Mouse (Mus musculus) G1E (cell line): ENCODE measurements around the gene Ifitm6. TPM values are rescaled to one million over a fixed set of nuclear protein-coding genes. Genes with fewer than 3 reads are reported as not detected.
A peak's percentile ranks its signal among the peaks of the same experiment; 100 is the strongest.

Experiments
- ATAC-seq: 2 replicates; pipeline ENCODE4 v1.8.0; 2016; ENCODE audit warnings: mild to moderate bottlenecking; ENCODE audit not compliant: insufficient number of reproducible peaks, poor library complexity, low FRiP score, severe bottlenecking; ENCODE audit errors: extremely low read depth
- DNase-seq: peaks from one replicate; pipeline ENCODE4 v3.0.0; 2012; ENCODE audit warnings: low spot score
- H3K27me3 ChIP-seq: 2 replicates; pipeline ENCODE4 v1.6.1; 2012; ENCODE audit warnings: mild to moderate bottlenecking, low read length, inconsistent platforms; ENCODE audit not compliant: insufficient read depth
- H3K36me3 ChIP-seq: replicated peaks from 2 replicates; pipeline ENCODE3; 2012; ENCODE audit warnings: mild to moderate bottlenecking, inconsistent platforms
- H3K4me1 ChIP-seq: 2 replicates; pipeline ENCODE4 v1.6.1; 2012; ENCODE audit warnings: low read depth, low read length, inconsistent platforms, mixed read lengths; ENCODE audit not compliant: insufficient read depth
- H3K4me3 ChIP-seq: 2 replicates; pipeline ENCODE4 v1.5.1; 2012; ENCODE audit warnings: low read depth, mild to moderate bottlenecking, inconsistent platforms, low read length, moderate library complexity, mixed read lengths
- H3K9me3 ChIP-seq: replicated peaks from 2 replicates; pipeline ENCODE4 v1.6.1; 2012; ENCODE audit warnings: inconsistent platforms
- CTCF ChIP-seq: IDR thresholded peaks from 2 replicates; pipeline ENCODE4 v1.5.1; 2012; ENCODE audit warnings: low read depth, low read length, inconsistent platforms, mixed read lengths
- GATA1 ChIP-seq: IDR thresholded peaks from 2 replicates; pipeline ENCODE4 v1.6.1; 2012; ENCODE audit warnings: borderline replicate concordance, low read length, inconsistent platforms, mixed read lengths
- GATA2 ChIP-seq: IDR thresholded peaks from 2 replicates; pipeline ENCODE4 v1.6.1; 2012; ENCODE audit warnings: low read depth, low read length, inconsistent platforms, borderline replicate concordance
- POLR2AphosphoS5 ChIP-seq: IDR thresholded peaks from 2 replicates; pipeline ENCODE4 v1.6.1; 2012; ENCODE audit warnings: low read depth, low read length, inconsistent platforms; ENCODE audit not compliant: insufficient replicate concordance
- TAL1 ChIP-seq: conservative IDR thresholded peaks from 2 replicates; pipeline ENCODE4 v1.6.1; 2012; ENCODE audit warnings: low read depth, low read length, inconsistent platforms, mixed read lengths
- polyA plus RNA-seq: library from polyadenylated mRNA; stranded (reverse); fragments of >175 nt; gene quantifications from 2 replicates; pipeline ENCODE4 v1.2.3, GENCODE M21; 2012
- total RNA-seq, 2 experiments: library from RNA; stranded (forward) in 1 of 2; stranded (reverse) in 1 of 2; fragments of 200-1000 nt in 1 of 2; fragments of >200 nt in 1 of 2; fragmentation: Nextera tagmentation in 1 of 2; gene quantifications; 2 replicates each; pipeline ENCODE4 v1.2.3; 2014 to 2017

Ifitm6 gene
- total and polyA plus RNA-seq, 3 experiments: not detected

DNA sequence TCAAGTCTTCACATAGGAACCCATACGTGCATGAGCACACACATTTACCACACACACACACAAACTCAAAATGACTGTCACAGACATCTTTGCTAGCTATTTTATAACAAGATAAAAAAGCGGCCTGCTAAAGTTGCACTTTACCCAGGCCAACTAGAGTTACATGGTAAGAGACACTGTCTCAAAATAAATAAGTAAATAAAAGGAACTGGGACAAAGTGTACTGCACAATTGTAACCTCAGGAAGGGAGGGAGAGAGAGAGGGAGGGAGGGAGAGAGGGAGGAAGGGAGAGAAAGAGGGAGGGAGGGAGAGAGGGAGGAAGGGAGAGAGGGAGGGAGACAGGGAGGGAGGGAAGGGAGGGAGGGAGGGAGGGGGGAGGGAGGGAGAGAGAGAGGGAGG is 34.7 kb upstream of the Ifitm6 start:
- DNase-seq (no peak), ATAC-seq (no peak)
- TF ChIP-seq POLR2AphosphoS5: no peak
- TF ChIP-seq TAL1: no peak
- TF ChIP-seq CTCF: no peak
- TF ChIP-seq GATA2: no peak
- no peak for TF ChIP-seq GATA1
- Histone ChIP-seq H3K4me3 (no peak overlapping the region), H3K36me3 (no peaks in the 10 kb centered on the region), H3K9me3 (no peaks in the 10 kb centered on the region), H3K27me3 (peaks cover 13% of the 10 kb centered on the region; the same call in 1 of the 2 replicates), H3K4me1 (peaks cover 18% of the 10 kb centered on the region)

DNA sequence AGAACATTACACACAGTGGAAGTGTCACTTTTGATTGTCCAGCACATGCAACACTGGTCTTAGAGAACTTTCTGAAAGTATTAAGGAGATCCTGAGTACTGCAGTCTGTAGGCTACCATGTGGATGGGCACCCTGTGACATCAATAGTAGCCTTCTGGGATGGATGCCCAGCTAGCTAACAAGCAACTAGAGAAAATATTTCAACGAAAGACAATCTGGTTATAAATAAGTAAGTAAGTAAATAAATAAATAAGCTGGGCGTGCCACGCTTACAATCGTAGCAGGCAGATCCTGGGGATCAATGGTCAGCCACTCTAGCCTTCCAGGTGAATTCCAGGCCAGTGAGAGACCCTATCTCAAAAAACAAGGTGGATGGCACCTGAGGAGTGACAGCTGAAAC is 34.3 kb upstream of the Ifitm6 start:
- Histone ChIP-seq H3K36me3 (no peaks in the 10 kb centered on the region), H3K4me3 (no peak overlapping the region), H3K4me1 (peaks cover 22% of the 10 kb centered on the region), H3K9me3 (no peaks in the 10 kb centered on the region), H3K27me3 (peaks cover 13% of the 10 kb centered on the region; the same call in 1 of the 2 replicates)
- DNase-seq: no peak
- TF ChIP-seq POLR2AphosphoS5 (no peak), CTCF (no peak), GATA2 (no peak)
- no peak for ATAC-seq

DNA sequence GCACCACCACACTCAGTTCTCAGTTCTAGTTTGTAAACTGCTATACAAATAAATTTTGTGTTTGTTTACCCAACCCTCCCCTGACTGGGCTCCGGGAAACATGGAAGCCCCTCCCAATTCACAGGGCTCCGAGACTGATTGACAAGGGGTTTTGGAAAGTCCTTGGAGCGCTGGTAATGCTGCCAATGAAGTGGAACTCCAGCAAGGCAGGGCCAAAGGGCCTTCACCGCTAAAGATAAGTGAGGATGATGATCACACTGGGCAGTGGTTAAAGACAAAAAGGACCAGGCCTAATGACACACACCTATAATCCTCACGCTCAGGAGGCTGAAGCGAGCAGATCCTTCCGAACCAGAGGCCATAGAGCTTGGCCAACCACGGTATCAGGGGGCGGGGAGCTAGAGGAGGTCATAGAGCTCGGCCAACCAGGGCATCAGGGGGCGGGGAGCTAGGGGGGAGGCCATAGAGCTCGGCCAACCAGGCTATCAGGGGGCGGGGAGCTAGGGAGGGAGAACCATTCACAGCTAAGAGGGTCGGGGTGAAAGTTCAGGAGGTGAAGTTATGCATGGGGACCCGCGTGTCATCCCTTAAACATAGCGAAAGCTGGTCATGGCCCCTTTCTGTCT is 33.4 kb upstream of the Ifitm6 start:
- no peaks in the 10 kb centered on the region for H3K9me3 ChIP-seq
- DNase-seq (no peak), ATAC-seq (no peak)
- no peaks in the 10 kb centered on the region for H3K36me3 ChIP-seq
- no peak for TF ChIP-seq GATA1
- no peak for TF ChIP-seq POLR2AphosphoS5
- TF ChIP-seq GATA2: no peak
- TF ChIP-seq TAL1: no peak
- TF ChIP-seq CTCF: no peak
- H3K4me3 ChIP-seq: no peak overlapping the region
- peaks cover 25% of the 10 kb centered on the region for H3K4me1 ChIP-seq
- peaks cover 18% of the 10 kb centered on the region; the same call in 1 of the 2 replicates for H3K27me3 ChIP-seq

DNA sequence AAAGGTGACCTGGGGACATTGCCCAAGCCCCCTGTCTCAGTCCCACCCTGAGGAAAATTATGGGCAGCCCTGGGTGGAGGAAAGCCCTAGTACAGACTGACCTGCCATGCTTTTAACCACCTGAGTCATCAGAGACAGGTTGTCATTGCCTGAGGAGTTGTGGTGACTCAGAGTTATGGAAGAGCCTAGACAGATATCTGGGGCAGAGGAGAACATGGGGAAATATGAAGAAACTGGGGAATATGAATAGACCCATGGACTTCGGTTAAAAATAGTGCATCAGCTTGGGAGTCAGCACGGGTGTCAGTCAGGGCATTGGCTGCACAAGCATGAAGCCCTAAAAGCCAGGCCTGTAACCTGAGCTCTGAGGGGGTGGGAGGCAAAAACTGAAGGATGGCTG is 31.6 kb upstream of the Ifitm6 start:
- DNase-seq (no peak), ATAC-seq (no peak)
- Histone ChIP-seq H3K4me1 (peaks cover 25% of the 10 kb centered on the region), H3K36me3 (no peaks in the 10 kb centered on the region), H3K27me3 (peaks cover 18% of the 10 kb centered on the region; the same call in 1 of the 2 replicates), H3K4me3 (no peak overlapping the region), H3K9me3 (no peaks in the 10 kb centered on the region)
- TF ChIP-seq CTCF (no peak), TAL1 (no peak), GATA2 (no peak), GATA1 (no peak), POLR2AphosphoS5 (no peak)

DNA sequence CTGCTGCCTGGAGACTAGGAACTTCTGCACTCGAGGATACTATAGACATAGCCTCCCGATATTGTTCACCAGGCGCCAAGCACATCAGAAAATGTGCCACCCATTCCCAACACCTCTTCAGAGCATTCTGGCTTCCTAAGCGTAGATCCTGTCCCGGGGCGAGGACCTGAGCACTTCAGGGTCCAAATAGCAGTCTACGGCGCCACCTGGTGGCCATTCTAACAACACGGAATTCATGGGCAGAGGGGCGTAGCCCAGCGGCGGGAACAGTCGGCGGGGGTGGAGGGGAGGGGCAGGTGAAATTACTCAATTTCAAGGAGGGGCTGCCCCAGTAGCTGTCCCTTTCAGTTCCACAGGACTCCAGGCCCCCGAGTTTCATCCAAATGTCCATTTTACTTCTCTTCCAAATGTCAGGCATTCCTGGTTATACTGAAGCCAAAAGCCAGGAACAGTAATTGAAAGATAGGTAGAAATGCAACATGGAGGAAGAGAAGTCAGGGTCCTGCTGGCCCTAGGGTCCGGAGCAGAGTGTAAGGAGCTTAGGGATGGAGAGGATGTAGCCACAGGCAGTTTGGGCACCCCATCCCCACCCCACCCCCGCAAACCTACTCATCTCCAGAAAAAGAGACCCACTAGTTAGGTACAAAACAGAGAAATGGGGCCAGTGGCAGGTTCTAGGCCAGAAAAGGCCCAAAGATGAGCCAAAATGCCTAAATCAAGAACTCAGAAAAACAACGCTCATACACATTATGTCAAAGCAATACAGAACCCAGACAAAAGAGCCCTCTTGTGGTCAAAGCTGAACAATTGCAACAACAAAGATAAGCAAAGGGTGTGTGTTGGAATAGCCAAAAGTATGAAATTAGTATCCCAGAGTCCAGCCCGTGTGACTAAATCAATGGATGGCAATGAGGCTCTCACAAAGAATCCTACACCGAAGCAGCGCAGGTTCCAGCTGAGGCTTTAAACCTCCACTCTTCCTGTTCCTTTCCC is 30.8 kb upstream of the Ifitm6 start:
- Histone ChIP-seq H3K4me3 (peak overlapping the region; percentile 53; the same call in 1 of the 2 replicates), H3K9me3 (no peaks in the 10 kb centered on the region), H3K36me3 (no peaks in the 10 kb centered on the region), H3K4me1 (peaks cover 25% of the 10 kb centered on the region), H3K27me3 (peaks cover 18% of the 10 kb centered on the region; the same call in 1 of the 2 replicates)
- TF ChIP-seq CTCF (peak; percentile 33; the same call in 1 of the 2 replicates), POLR2AphosphoS5 (no peak)
- peak; percentile 74 for DNase-seq
- peak; percentile 80; the same call in 1 of the 2 replicates for ATAC-seq

DNA sequence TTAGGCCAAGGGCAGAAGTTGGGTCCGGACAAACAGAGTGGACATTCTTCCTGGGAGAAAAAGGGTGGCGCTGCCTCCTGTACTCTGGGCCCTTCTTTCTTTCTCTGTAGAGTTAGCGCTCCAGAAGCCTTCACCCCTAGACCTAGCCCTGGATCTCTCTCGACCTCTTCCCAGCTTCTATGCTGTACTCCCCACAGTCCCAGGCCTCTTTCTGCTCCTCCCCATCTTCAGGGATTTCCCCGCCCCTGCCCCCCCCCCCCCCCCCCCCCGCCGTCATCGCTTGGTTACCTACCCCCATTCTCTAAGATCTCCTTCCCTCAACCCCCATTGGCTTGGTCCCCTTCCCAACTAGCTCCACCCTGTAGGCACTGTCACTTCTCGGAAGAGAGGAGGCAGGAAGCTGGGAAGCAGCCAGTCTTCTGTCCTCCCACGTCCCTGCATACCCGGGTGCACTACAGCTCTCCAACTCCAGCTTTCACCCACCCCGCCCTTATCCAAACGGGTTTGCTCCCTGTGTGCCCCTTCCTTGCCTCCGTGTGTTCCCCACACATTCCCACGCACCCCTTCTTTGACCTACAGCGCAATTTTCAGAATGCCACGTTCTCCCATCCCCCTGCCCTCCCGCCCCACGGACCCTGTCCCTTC is 30.0 kb upstream of the Ifitm6 start:
- Histone ChIP-seq H3K36me3 (no peaks in the 10 kb centered on the region), H3K4me1 (peaks cover 25% of the 10 kb centered on the region), H3K4me3 (peak overlapping the region; percentile 53; the same call in 1 of the 2 replicates), H3K27me3 (peaks cover 22% of the 10 kb centered on the region), H3K9me3 (no peaks in the 10 kb centered on the region)
- no peak for DNase-seq
- TF ChIP-seq CTCF (no peak), TAL1 (no peak), POLR2AphosphoS5 (no peak), GATA2 (no peak), GATA1 (no peak)
- ATAC-seq: no peak
